Mouse (Mus musculus) urinary bladder, adult 18-20 months (tissue): Measurements from ENCODE around the gene Eif4b.

Experiments used
- DNase-seq, 2 experiments: peaks; one replicate each; pipeline ENCODE4 v3.0.0; 2022; ENCODE audit warnings: low spot score in 2 of 2, mixed read lengths in 2 of 2

Gene Eif4b

GRCm38 (mm10) chr15:102116753-102117415 lies 43.3 kb downstream of the Eif4b start:
- DNase-seq = no peak

GRCm38 (mm10) chr15:102117461-102118443 lies 44.2 kb downstream of the Eif4b start:
- DNase-seq = no peak

GRCm38 (mm10) chr15:102118591-102118990 lies 45.0 kb downstream of the Eif4b start:
- DNase-seq = no peak

- DNase-seq = no peak
Observed at GRCm38 (mm10) chr15:102119121-102119830, 45.7 kb downstream of the Eif4b start.

GRCm38 (mm10) chr15:102119831-102120170 lies 46.2 kb downstream of the Eif4b start:
- no peak for DNase-seq

- DNase-seq = no peak
Observed at GRCm38 (mm10) chr15:102120530-102120929, 47.0 kb downstream of the Eif4b start.

- DNase-seq = no peak
Observed at GRCm38 (mm10) chr15:102126303-102126702, 52.7 kb downstream of the Eif4b start.

- DNase-seq = no peak
Observed at GRCm38 (mm10) chr15:102133314-102133713, 59.7 kb downstream of the Eif4b start.

- no peak for DNase-seq
Observed at GRCm38 (mm10) chr15:102134709-102135108, 61.1 kb downstream of the Eif4b start.

- no peak for DNase-seq
Observed at GRCm38 (mm10) chr15:102135522-102136128, 62.1 kb downstream of the Eif4b start.

GRCm38 (mm10) chr15:102136129-102136758 lies 62.7 kb downstream of the Eif4b start, which contains the start of gene Spryd3:
Gene Spryd3, minus strand, starts transcription at chr15:102136234.
- DNase-seq = peak; percentile 97 to 100

- no peak for DNase-seq
Observed at GRCm38 (mm10) chr15:102141120-102141519, 67.5 kb downstream of the Eif4b start.

GRCm38 (mm10) chr15:102142914-102143912 lies 69.6 kb downstream of the Eif4b start:
- DNase-seq = peak in 1 of 2 experiments; percentile 72

- DNase-seq = peak in 1 of 2 experiments; percentile 45
Observed at GRCm38 (mm10) chr15:102144274-102144711, 70.7 kb downstream of the Eif4b start, which contains the start of gene Igfbp6. Gene Igfbp6, plus strand, starts transcription at chr15:102144362.

- no peak for DNase-seq
Observed at GRCm38 (mm10) chr15:102144726-102145125, 71.2 kb downstream of the Eif4b start.

GRCm38 (mm10) chr15:102145330-102145729 lies 71.8 kb downstream of the Eif4b start:
- peak in 1 of 2 experiments; percentile 73 for DNase-seq

- no peak for DNase-seq
Observed at GRCm38 (mm10) chr15:102146089-102146488, 72.5 kb downstream of the Eif4b start.
